In genomic region chr19:7191639-7192038, GRCm38 (mm10) we compare ENCODE assay signal across 18 mouse cellular contexts. TPM values are rescaled to one million over a fixed set of nuclear protein-coding genes. Genes with fewer than 3 reads are reported as not detected.
A peak's percentile ranks its signal among the peaks of the same experiment; 100 is the strongest.
DNase-seq lines count a peak whose midpoint lies in the region; ATAC-seq and TF ChIP-seq lines count a peak whose summit lies in the region.
"Had no signal": no experiment of that assay in that cellular context is flagged by ENCODE, and none has a peak within 500 bp of the region (broad histone marks: within the 10 kb centered on the region; RNA-seq: fewer than 3 reads in every experiment).

No protein-coding gene starts in this region.

- TF ChIP-seq CTCF in hindbrain, postnatal 0 days (IDR thresholded peaks at IDR 0.05; ENCODE audit: low read depth) = no peak
- no peak for TF ChIP-seq CTCF in small intestine, adult 2 months (IDR thresholded peaks at IDR 0.05; ENCODE audit: extremely low read depth, insufficient read length, insufficient replicate concordance, low read depth, low read length)

- H3K27me3 ChIP-seq in hindbrain, embryonic 10.5 days (ENCODE audit: insufficient read depth, poor library complexity, severe bottlenecking) = peaks cover 55% of the 10 kb centered on the region
- H3K27me3 ChIP-seq in hindbrain, postnatal 0 days (ENCODE audit: insufficient read depth, low read length) = no peaks in the 10 kb centered on the region
- H3K27me3 ChIP-seq in intestine, embryonic 16.5 days (replicated peaks; ENCODE audit: control insufficient read depth, insufficient read depth, low read length) = peaks cover under 1% of the 10 kb centered on the region; the same call in 1 of the 2 replicates
- H3K27me3 ChIP-seq in kidney, embryonic 16.5 days (ENCODE audit: insufficient read depth, low read length) = no peaks in the 10 kb centered on the region; the same call in 1 of the 2 replicates
- no peaks in the 10 kb centered on the region for H3K27me3 ChIP-seq in small intestine, adult 2 months (ENCODE audit: control insufficient read depth, insufficient read depth, low read length)

- ATAC-seq in hindbrain, postnatal 0 days = no peak
- peak; percentile 70 for ATAC-seq in intestine, embryonic 16.5 days
- peak; percentile 86 for ATAC-seq in kidney, embryonic 16.5 days (ENCODE audit: low FRiP score, low TSS enrichment)
- ATAC-seq: forebrain, postnatal 0 days had no signal

- H3K4me2 ChIP-seq in hindbrain, postnatal 0 days (ENCODE audit: low read depth, low read length) = no peak overlapping the region
- H3K4me2 ChIP-seq in intestine, embryonic 16.5 days (ENCODE audit: low read depth, low read length) = no peak overlapping the region
- H3K4me2 ChIP-seq in kidney, embryonic 16.5 days (replicated peaks; ENCODE audit: low read depth, low read length) = no peak overlapping the region
- H3K4me2 ChIP-seq: hindbrain, embryonic 15.5 days; liver, embryonic 13.5 days had no signal

- no peaks in the 10 kb centered on the region for H3K9me3 ChIP-seq in hindbrain, embryonic 10.5 days
- no peaks in the 10 kb centered on the region for H3K9me3 ChIP-seq in hindbrain, postnatal 0 days (ENCODE audit: low read length)
- H3K9me3 ChIP-seq in intestine, embryonic 16.5 days (ENCODE audit: control insufficient read depth, low read length) = no peaks in the 10 kb centered on the region
- no peaks in the 10 kb centered on the region for H3K9me3 ChIP-seq in kidney, embryonic 16.5 days (ENCODE audit: low read length)
- H3K9me3 ChIP-seq: hindbrain, embryonic 15.5 days; liver, embryonic 13.5 days had no signal

- no peak for DNase-seq in hindbrain, embryonic 10.5 days (ENCODE audit: low spot score)
- no peak for DNase-seq in hindbrain, postnatal 0 days (ENCODE audit: low spot score)
- no peak for DNase-seq in ovary, adult 18-20 months (ENCODE audit: low spot score)
- DNase-seq in thymus, postnatal 14 days = no peak
- DNase-seq in testis, postnatal 14 days (ENCODE audit: low spot score) = no peak
- DNase-seq: adrenal gland, postnatal 36 days; cerebellum, adult 9-11 months; embryo, embryonic 11 days; forebrain, postnatal 0 days; gastrocnemius, adult 2 months; heart, postnatal 14 days; liver, embryonic 13.5 days; lung, postnatal 14 days had no signal

- TF ChIP-seq POLR2A in small intestine, adult 2 months (IDR thresholded peaks at IDR 0.05; ENCODE audit: low read depth, low read length) = no peak

- no peak overlapping the region for H3K4me3 ChIP-seq in hindbrain, embryonic 10.5 days
- no peak overlapping the region for H3K4me3 ChIP-seq in hindbrain, postnatal 0 days (ENCODE audit: low read length)
- no peak overlapping the region for H3K4me3 ChIP-seq in intestine, embryonic 16.5 days (ENCODE audit: low read length)
- H3K4me3 ChIP-seq in kidney, embryonic 16.5 days (ENCODE audit: low read length) = no peak overlapping the region
- H3K4me3 ChIP-seq in small intestine, adult 2 months (ENCODE audit: low read depth, low read length) = peak overlapping the region; percentile 15
- H3K4me3 ChIP-seq: gastrocnemius, adult 2 months; hindbrain, embryonic 15.5 days; liver, embryonic 13.5 days; myocyte had no signal

- H3K9ac ChIP-seq in hindbrain, postnatal 0 days (replicated peaks; ENCODE audit: low read length) = no peak overlapping the region
- H3K9ac ChIP-seq in intestine, embryonic 16.5 days (ENCODE audit: low read depth, low read length) = peak overlapping the region; percentile 33
- no peak overlapping the region for H3K9ac ChIP-seq in kidney, embryonic 16.5 days (replicated peaks; ENCODE audit: low read length)
- H3K9ac ChIP-seq: forebrain, postnatal 0 days; hindbrain, embryonic 15.5 days; liver, embryonic 13.5 days had no signal

- 48% methylated on average over 6 of the region's 6 CpGs for WGBS in hindbrain, embryonic 10.5 days
- 37% methylated on average over 6 of the region's 6 CpGs for WGBS in hindbrain, postnatal 0 days
- 26% methylated on average over 6 of the region's 6 CpGs for WGBS in intestine, embryonic 16.5 days
- WGBS in kidney, embryonic 16.5 days = 38% methylated on average over 6 of the region's 6 CpGs
- WGBS in small intestine, adult 2 months = 23% methylated on average over 6 of the region's 6 CpGs

- H3K27ac ChIP-seq in hindbrain, embryonic 10.5 days = peak overlapping the region; percentile 60; the same call in 1 of the 2 replicates
- H3K27ac ChIP-seq in hindbrain, postnatal 0 days = no peak overlapping the region
- peak overlapping the region; percentile 66 for H3K27ac ChIP-seq in intestine, embryonic 16.5 days (ENCODE audit: low read length)
- peak overlapping the region; percentile 85 for H3K27ac ChIP-seq in kidney, embryonic 16.5 days (ENCODE audit: low read length)
- H3K27ac ChIP-seq in small intestine, adult 2 months (ENCODE audit: insufficient read depth, low read depth, low read length) = peak overlapping the region; percentile 90
- H3K27ac ChIP-seq: gastrocnemius, adult 2 months; hindbrain, embryonic 15.5 days; liver, embryonic 13.5 days had no signal

- H3K4me1 ChIP-seq in hindbrain, embryonic 10.5 days (replicated peaks) = peaks cover 65% of the 10 kb centered on the region
- H3K4me1 ChIP-seq in hindbrain, postnatal 0 days (ENCODE audit: insufficient read depth, low read length) = peaks cover 4% of the 10 kb centered on the region
- peaks cover 41% of the 10 kb centered on the region for H3K4me1 ChIP-seq in intestine, embryonic 16.5 days (ENCODE audit: control insufficient read depth, insufficient read depth, low read length)
- H3K4me1 ChIP-seq in kidney, embryonic 16.5 days (ENCODE audit: insufficient read depth, low read length) = peaks cover 46% of the 10 kb centered on the region
- peaks cover 50% of the 10 kb centered on the region for H3K4me1 ChIP-seq in small intestine, adult 2 months (ENCODE audit: control insufficient read depth, insufficient read depth, insufficient read length, low read length)

- no peaks in the 10 kb centered on the region for H3K36me3 ChIP-seq in hindbrain, embryonic 10.5 days
- H3K36me3 ChIP-seq in hindbrain, postnatal 0 days (ENCODE audit: insufficient read depth, low read length) = no peaks in the 10 kb centered on the region
- H3K36me3 ChIP-seq in intestine, embryonic 16.5 days (ENCODE audit: control insufficient read depth, insufficient read depth, low read length) = no peaks in the 10 kb centered on the region
- H3K36me3 ChIP-seq in kidney, embryonic 16.5 days (ENCODE audit: insufficient read depth, low read length) = no peaks in the 10 kb centered on the region
- H3K36me3 ChIP-seq in small intestine, adult 2 months (ENCODE audit: control insufficient read depth, insufficient read depth, low read length) = peaks cover under 1% of the 10 kb centered on the region; the same call in 1 of the 2 replicates
- H3K36me3 ChIP-seq: hindbrain, embryonic 15.5 days had no signal

RNA-seq across cellular contexts. Expression of gene Otub1, which starts 14.5 kb away (rescaled TPM):
- polyA plus RNA-seq in hindbrain, embryonic 10.5 days (2016; fragmentation: Nextera tagmentation; extraction: Ambion mirVana) = 273 and 309 TPM in 2 replicates
- total RNA-seq in hindbrain, postnatal 0 days (2014; rRNA removed) = 216 and 233 TPM in 2 replicates
- 248 and 253 TPM in 2 replicates for polyA plus RNA-seq in hindbrain, postnatal 0 days (2015; fragmentation: Nextera tagmentation; extraction: Ambion mirVana)
- 162 and 166 TPM in 2 replicates for polyA plus RNA-seq in intestine, embryonic 16.5 days (2015; fragmentation: Nextera tagmentation; extraction: Ambion mirVana)
- polyA plus RNA-seq in kidney, embryonic 16.5 days (2015; fragmentation: Nextera tagmentation; extraction: Ambion mirVana) = 231 and 241 TPM in 2 replicates
- 61.9 and 113 TPM in 2 replicates for polyA plus RNA-seq in small intestine, adult 2 months (2012; rRNA removed)

RNA-seq across cellular contexts. Expression of gene Cox8a, which starts 25.8 kb away (rescaled TPM):
- 914 and 944 TPM in 2 replicates for polyA plus RNA-seq in hindbrain, embryonic 10.5 days (2016; fragmentation: Nextera tagmentation; extraction: Ambion mirVana)
- total RNA-seq in hindbrain, postnatal 0 days (2014; rRNA removed) = 1,715 and 1,845 TPM in 2 replicates
- polyA plus RNA-seq in hindbrain, postnatal 0 days (2015; fragmentation: Nextera tagmentation; extraction: Ambion mirVana) = 2,044 and 2,080 TPM in 2 replicates
- polyA plus RNA-seq in intestine, embryonic 16.5 days (2015; fragmentation: Nextera tagmentation; extraction: Ambion mirVana) = 1,467 and 1,508 TPM in 2 replicates
- 1,116 and 1,175 TPM in 2 replicates for polyA plus RNA-seq in kidney, embryonic 16.5 days (2015; fragmentation: Nextera tagmentation; extraction: Ambion mirVana)
- polyA plus RNA-seq in small intestine, adult 2 months (2012; rRNA removed) = 3,019 and 4,573 TPM in 2 replicates

RNA-seq across cellular contexts. Expression of gene Naa40, which starts 49.3 kb away (rescaled TPM):
- polyA plus RNA-seq in hindbrain, embryonic 10.5 days (2016; fragmentation: Nextera tagmentation; extraction: Ambion mirVana) = 89.8 and 96.5 TPM in 2 replicates
- 56.5 and 59.7 TPM in 2 replicates for total RNA-seq in hindbrain, postnatal 0 days (2014; rRNA removed)
- polyA plus RNA-seq in hindbrain, postnatal 0 days (2015; fragmentation: Nextera tagmentation; extraction: Ambion mirVana) = 42.7 and 42.8 TPM in 2 replicates
- 48.4 and 51.9 TPM in 2 replicates for polyA plus RNA-seq in intestine, embryonic 16.5 days (2015; fragmentation: Nextera tagmentation; extraction: Ambion mirVana)
- 81.4 and 88.0 TPM in 2 replicates for polyA plus RNA-seq in kidney, embryonic 16.5 days (2015; fragmentation: Nextera tagmentation; extraction: Ambion mirVana)
- 8.2 and 13.1 TPM in 2 replicates for polyA plus RNA-seq in small intestine, adult 2 months (2012; rRNA removed)
